Mouse (Mus musculus) forebrain, postnatal 0 days (tissue): ENCODE measurements at regions not wholly inside any gene's neighbourhood (a gene's known extent, or its start where the extent isn't known, plus 50 kb on each side); places are given as distances from the start of the nearest gene placed in this dataset.

Experiments used
- ATAC-seq: fragments of 200-750 bp; cut with Nextera tagmentation; 2 replicates; pipeline ENCODE4 v1.8.0; 2017; ENCODE audit warnings: mild to moderate bottlenecking, moderate library complexity
- DNase-seq: peaks from one replicate; pipeline ENCODE4 v3.0.0-alpha.2; 2015
- H3K27ac ChIP-seq: fragments of 300-500 bp; sonication (generic); 2 replicates; pipeline ENCODE4 v1.5.1; 2014; ENCODE audit warnings: low read depth, mild to moderate bottlenecking, antibody characterized with exemption, low read length, moderate library complexity, mixed read lengths
- H3K27me3 ChIP-seq: fragments of 300-500 bp; sonication (generic); 2 replicates; pipeline ENCODE4 v1.6.1; 2014; ENCODE audit warnings: mild to moderate bottlenecking, low read length, mixed read lengths; ENCODE audit not compliant: insufficient read depth
- H3K36me3 ChIP-seq: fragments of 300-500 bp; sonication (generic); 2 replicates; pipeline ENCODE4 v1.6.1; 2014; ENCODE audit warnings: mild to moderate bottlenecking, moderate library complexity; ENCODE audit not compliant: insufficient read depth
- H3K4me1 ChIP-seq: fragments of 300-500 bp; sonication (generic); 2 replicates; pipeline ENCODE4 v1.6.1; 2014; ENCODE audit warnings: antibody characterized with exemption; ENCODE audit not compliant: insufficient read depth
- H3K4me2 ChIP-seq: fragments of 300-500 bp; sonication (generic); 2 replicates; pipeline ENCODE4 v1.6.1; 2014; ENCODE audit warnings: low read depth, mild to moderate bottlenecking, moderate library complexity
- H3K4me3 ChIP-seq: fragments of 300-500 bp; sonication (generic); 2 replicates; pipeline ENCODE4 v1.5.1; 2014; ENCODE audit warnings: low read depth, low read length, mixed read lengths
- H3K9ac ChIP-seq: fragments of 300-500 bp; sonication (generic); 2 replicates; pipeline ENCODE4 v1.6.1; 2014; ENCODE audit warnings: mild to moderate bottlenecking
- H3K9me3 ChIP-seq: fragments of 300-500 bp; sonication (generic); 2 replicates; pipeline ENCODE4 v1.6.1; 2016; ENCODE audit warnings: low read length
- CTCF ChIP-seq: sonication (generic); IDR thresholded peaks from 2 replicates; pipeline ENCODE4 v1.5.1; 2016; ENCODE audit warnings: antibody characterized with exemption, control low read depth, low read depth
- WGBS: fragments of 180-500 bp; shearing (Covaris S2); extraction: QIAGEN DNeasy Blood & Tissue Kit; methylation state at CpG from one replicate; pipeline ENCODE4 v1.1.7; 2014; 5-methylcytosine and 5-hydroxymethylcytosine counted together

GRCm38 (mm10) chr1:156990567-156991494 lies 51.4 kb upstream of the Ralgps2 start:
- H3K9me3 ChIP-seq = no peaks in the 10 kb centered on the region
- H3K9ac ChIP-seq = no peak overlapping the region
- 70% methylated on average over 14 of the region's 14 CpGs for WGBS
- H3K4me3 ChIP-seq = no peak overlapping the region
- H3K27me3 ChIP-seq = no peaks in the 10 kb centered on the region
- no peak overlapping the region for H3K27ac ChIP-seq
- ATAC-seq (peak; percentile 64), DNase-seq (peak; percentile 28)
- H3K4me2 ChIP-seq = no peak overlapping the region
- H3K4me1 ChIP-seq = peaks cover 9% of the 10 kb centered on the region; the same call in 1 of the 2 replicates
- no peak for TF ChIP-seq CTCF
- H3K36me3 ChIP-seq = no peaks in the 10 kb centered on the region

- DNase-seq (peak; percentile 60), ATAC-seq (peak; percentile 89)
- Histone ChIP-seq H3K36me3 (no peaks in the 10 kb centered on the region), H3K27ac (no peak overlapping the region), H3K9ac (no peak overlapping the region), H3K9me3 (no peaks in the 10 kb centered on the region), H3K4me2 (no peak overlapping the region), H3K27me3 (no peaks in the 10 kb centered on the region), H3K4me1 (peaks cover 9% of the 10 kb centered on the region; the same call in 1 of the 2 replicates), H3K4me3 (no peak overlapping the region)
- 14% methylated on average over 9 of the region's 9 CpGs for WGBS
- no peak for TF ChIP-seq CTCF
These were observed 50.7 kb upstream of the Ralgps2 start for GRCm38 (mm10) chr1:156990112-156990511.

- ATAC-seq = no peak
- H3K36me3 ChIP-seq = no peaks in the 10 kb centered on the region
- 72% methylated on average over 10 of the region's 10 CpGs for WGBS
- no peaks in the 10 kb centered on the region for H3K9me3 ChIP-seq
- H3K27ac ChIP-seq = no peak overlapping the region
- H3K4me1 ChIP-seq = peaks cover 9% of the 10 kb centered on the region; the same call in 1 of the 2 replicates
- H3K9ac ChIP-seq = no peak overlapping the region
- H3K4me2 ChIP-seq = no peak overlapping the region
- no peak for DNase-seq
- no peak for TF ChIP-seq CTCF
- no peaks in the 10 kb centered on the region for H3K27me3 ChIP-seq
- no peak overlapping the region for H3K4me3 ChIP-seq
These were observed 49.8 kb upstream of the Ralgps2 start for GRCm38 (mm10) chr1:156989149-156989785.
